Mouse (Mus musculus): Measurements from ENCODE around the gene Nf1. TPM values are rescaled to one million over a fixed set of nuclear protein-coding genes. Genes with fewer than 3 reads are reported as not detected.
"Not testable (repeated sequence)": the region's sequence is repeated elsewhere in the genome, so short reads cannot be mapped to it uniquely, and the experiment has no call there.

Gene Nf1
- polyA plus RNA-seq (2015; fragmentation: Nextera tagmentation; extraction: Ambion mirVana): 7.2 and 8.0 TPM in 2 replicates

- H3K9me3 ChIP-seq: no peaks in the 10 kb centered on the region
- peak; percentile 98 for ATAC-seq
- under 1% methylated on average over 47 of the region's 49 CpGs for WGBS
- peak within 1 kb of the TSS; percentile 86 for H3K4me3 ChIP-seq (replicated peaks)
- 0 out of 2 replicates have a peak, but pooled peaks cover 4% of the 10 kb centered on the region for H3K36me3 ChIP-seq
- no peaks in the 10 kb centered on the region for H3K27me3 ChIP-seq
- peak within 1 kb of the TSS; percentile 90 for H3K9ac ChIP-seq (replicated peaks)
- H3K27ac ChIP-seq: peak within 1 kb of the TSS; percentile 94
- H3K4me1 ChIP-seq (replicated peaks): peaks cover 27% of the 10 kb centered on the region
- H3K4me2 ChIP-seq (replicated peaks): peak within 1 kb of the TSS; percentile 86
These were observed at the start of gene Nf1 for GRCm38 (mm10) chr11:79339234-79339807. Nf1 (plus strand) TSS chr11:79339693.

DNA sequence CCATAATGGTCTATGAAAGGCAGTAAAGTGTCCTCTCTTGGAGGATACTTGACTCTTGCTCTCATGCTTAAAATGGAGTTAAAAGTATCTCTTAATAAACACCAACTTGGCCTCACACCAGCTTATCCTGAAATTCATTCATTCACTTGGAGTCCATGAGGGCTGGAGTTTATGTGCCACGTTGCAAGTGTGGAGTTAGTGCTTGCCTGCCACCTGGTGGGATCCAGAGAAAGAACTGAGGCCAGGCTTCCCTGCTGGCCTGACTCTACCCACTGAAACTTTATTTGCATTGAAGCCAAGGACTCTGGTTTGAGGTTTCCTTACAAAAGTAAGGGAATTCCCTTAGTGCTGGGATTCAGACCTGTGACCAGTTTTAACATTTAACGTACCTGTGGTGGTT, 49.0 kb upstream of the Nf1 start:
- Histone ChIP-seq H3K27me3 (no peaks in the 10 kb centered on the region), H3K4me1 (replicated peaks) (no peaks in the 10 kb centered on the region), H3K9me3 (no peaks in the 10 kb centered on the region), H3K36me3 (no peaks in the 10 kb centered on the region), H3K4me2 (replicated peaks) (no peak overlapping the region), H3K27ac (no peak overlapping the region), H3K9ac (replicated peaks) (no peak overlapping the region), H3K4me3 (replicated peaks) (no peak overlapping the region)
- 52% methylated on average over 2 of the region's 2 CpGs for WGBS
- no peak for ATAC-seq

- ATAC-seq: no peak
- no peak overlapping the region for H3K4me2 ChIP-seq (replicated peaks)
- no peaks in the 10 kb centered on the region for H3K9me3 ChIP-seq
- no peaks in the 10 kb centered on the region for H3K27me3 ChIP-seq
- no peak overlapping the region for H3K4me3 ChIP-seq (replicated peaks)
- 72% methylated on average over 5 of the region's 5 CpGs for WGBS
- H3K9ac ChIP-seq (replicated peaks): no peak overlapping the region
- H3K27ac ChIP-seq: no peak overlapping the region
- no peaks in the 10 kb centered on the region for H3K36me3 ChIP-seq
- H3K4me1 ChIP-seq (replicated peaks): no peaks in the 10 kb centered on the region
These were observed 47.8 kb upstream of the Nf1 start for GRCm38 (mm10) chr11:79291651-79292050.

DNA sequence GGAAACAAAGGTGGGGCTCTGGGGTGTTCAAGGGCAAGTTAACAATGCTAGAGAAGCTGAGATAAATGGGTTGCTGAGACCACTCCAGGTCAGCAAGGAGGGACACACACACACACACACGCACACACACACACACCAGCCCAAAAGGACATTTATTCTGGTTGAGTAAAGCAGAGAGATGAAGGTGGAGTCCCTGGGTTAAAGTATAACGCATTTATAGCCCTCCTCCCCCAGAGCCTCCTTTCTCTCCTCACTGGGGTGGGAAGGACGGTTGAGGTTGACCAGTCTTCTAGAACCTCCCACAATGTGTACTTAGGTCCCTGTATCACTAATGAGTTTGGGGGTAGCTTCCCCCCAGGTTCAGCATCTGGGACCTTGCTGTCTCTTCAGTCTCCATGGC, 47.4 kb upstream of the Nf1 start:
- Histone ChIP-seq H3K27me3 (no peaks in the 10 kb centered on the region), H3K27ac (no peak overlapping the region), H3K4me3 (replicated peaks) (no peak overlapping the region), H3K36me3 (no peaks in the 10 kb centered on the region), H3K9ac (replicated peaks) (no peak overlapping the region), H3K9me3 (no peaks in the 10 kb centered on the region), H3K4me1 (replicated peaks) (no peaks in the 10 kb centered on the region), H3K4me2 (replicated peaks) (no peak overlapping the region)
- no peak for ATAC-seq
- 80% methylated on average over 3 of the region's 3 CpGs for WGBS

GRCm38 (mm10) chr11:79293025-79293424, 46.5 kb upstream of the Nf1 start:
- no peak for ATAC-seq
- 92% methylated on average over 3 of the region's 3 CpGs for WGBS

GRCm38 (mm10) chr11:79293971-79294370, 45.5 kb upstream of the Nf1 start:
- Histone ChIP-seq H3K9me3 (no peaks in the 10 kb centered on the region), H3K4me1 (replicated peaks) (no peaks in the 10 kb centered on the region), H3K27me3 (no peaks in the 10 kb centered on the region), H3K36me3 (no peaks in the 10 kb centered on the region), H3K27ac (no peak overlapping the region), H3K9ac (replicated peaks) (no peak overlapping the region), H3K4me2 (replicated peaks) (no peak overlapping the region), H3K4me3 (replicated peaks) (no peak overlapping the region)
- ATAC-seq: no peak
- WGBS: 64% methylated on average over 1 of the region's 1 CpGs

More at GRCm38 (mm10) chr11:79293025-79293424, 46.5 kb upstream of the Nf1 start:
- Histone ChIP-seq H3K9ac (replicated peaks) (no peak overlapping the region), H3K9me3 (no peaks in the 10 kb centered on the region), H3K4me2 (replicated peaks) (no peak overlapping the region), H3K27ac (no peak overlapping the region), H3K27me3 (no peaks in the 10 kb centered on the region), H3K36me3 (no peaks in the 10 kb centered on the region), H3K4me1 (replicated peaks) (no peaks in the 10 kb centered on the region), H3K4me3 (replicated peaks) (no peak overlapping the region)

DNA sequence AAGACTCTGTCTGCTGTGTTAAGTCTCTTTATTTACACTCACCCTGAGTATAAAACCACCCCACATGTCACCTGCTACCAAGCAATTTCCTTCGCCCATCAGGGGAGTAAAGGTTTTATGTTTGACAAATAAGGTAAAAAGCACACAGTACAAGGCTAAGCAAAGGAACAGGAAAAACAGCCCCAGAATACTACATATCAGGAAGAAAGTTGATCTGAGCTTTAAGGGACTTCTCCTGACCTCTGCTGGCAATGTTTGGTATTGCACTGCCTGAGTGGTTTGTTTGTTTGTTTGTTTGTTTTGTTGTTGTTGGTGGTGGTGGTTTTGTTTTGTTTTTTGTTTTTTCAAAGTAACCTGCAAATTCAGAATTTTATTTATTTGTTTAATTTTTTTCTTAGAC, 43.3 kb upstream of the Nf1 start:
- no peak for ATAC-seq
- WGBS: 50% methylated on average over 1 of the region's 1 CpGs
- H3K27me3 ChIP-seq: no peaks in the 10 kb centered on the region

DNA sequence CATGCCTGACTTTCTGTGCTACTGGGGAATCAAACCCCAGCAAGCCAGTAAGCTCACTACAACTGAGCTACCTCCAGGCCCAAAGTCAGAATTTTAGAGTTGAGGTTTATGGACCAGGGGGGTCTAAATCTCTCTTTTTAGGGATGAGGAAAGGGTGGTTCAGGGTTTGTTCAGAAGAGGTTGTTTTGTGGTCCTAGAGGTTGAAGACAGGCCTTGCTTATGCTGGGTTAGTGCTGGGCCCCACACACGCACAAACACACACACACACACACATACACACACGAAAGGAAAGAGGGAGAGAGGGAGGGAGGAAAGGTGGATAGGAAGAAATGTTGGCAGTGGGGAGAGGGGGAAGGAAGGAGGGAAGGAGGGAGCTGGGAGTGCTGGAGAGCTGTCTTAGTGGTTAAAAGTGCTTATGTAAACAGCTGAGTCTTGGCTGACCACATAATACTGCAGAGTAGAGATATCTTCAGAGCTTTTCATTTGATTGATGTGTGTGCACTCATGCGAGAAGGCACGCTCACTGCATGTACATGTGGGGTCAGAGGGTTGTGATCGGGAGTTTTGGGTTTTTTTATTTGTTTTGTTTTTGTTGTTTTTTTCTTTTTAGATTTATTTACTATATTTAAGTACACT, 42.5 kb upstream of the Nf1 start, which contains the start of gene Gm9964:
Gene Gm9964 (minus strand): TSS at position 51 of the 636 bp plus-strand sequence.
- H3K4me1 ChIP-seq (replicated peaks): no peaks in the 10 kb centered on the region
- no peak within 1 kb of the TSS for H3K27ac ChIP-seq
- H3K27me3 ChIP-seq: no peaks in the 10 kb centered on the region
- H3K9me3 ChIP-seq: no peaks in the 10 kb centered on the region
- no peaks in the 10 kb centered on the region for H3K36me3 ChIP-seq
- no peak for ATAC-seq
- H3K4me3 ChIP-seq (replicated peaks): no peak within 1 kb of the TSS
- no peak within 1 kb of the TSS for H3K4me2 ChIP-seq (replicated peaks)
- no peak within 1 kb of the TSS for H3K9ac ChIP-seq (replicated peaks)
- 83% methylated on average over 5 of the region's 5 CpGs for WGBS

More for the DNA sequence above, 43.3 kb upstream of the Nf1 start:
- Histone ChIP-seq H3K27ac (no peak overlapping the region), H3K4me1 (replicated peaks) (no peaks in the 10 kb centered on the region), H3K4me2 (replicated peaks) (no peak overlapping the region), H3K9ac (replicated peaks) (no peak overlapping the region), H3K36me3 (no peaks in the 10 kb centered on the region), H3K9me3 (no peaks in the 10 kb centered on the region), H3K4me3 (replicated peaks) (no peak overlapping the region)

GRCm38 (mm10) chr11:79299719-79300431, 39.6 kb upstream of the Nf1 start:
- 83% methylated on average over 9 of the region's 9 CpGs for WGBS
- Histone ChIP-seq H3K36me3 (no peaks in the 10 kb centered on the region), H3K4me2 (replicated peaks) (no peak overlapping the region), H3K4me3 (replicated peaks) (no peak overlapping the region), H3K9ac (replicated peaks) (no peak overlapping the region), H3K27me3 (no peaks in the 10 kb centered on the region), H3K4me1 (replicated peaks) (no peaks in the 10 kb centered on the region), H3K27ac (no peak overlapping the region), H3K9me3 (no peaks in the 10 kb centered on the region)
- ATAC-seq: no peak

- no peak for ATAC-seq
- 86% methylated on average over 6 of the region's 6 CpGs for WGBS
- Histone ChIP-seq H3K27me3 (no peaks in the 10 kb centered on the region), H3K4me2 (replicated peaks) (no peak overlapping the region), H3K36me3 (no peaks in the 10 kb centered on the region), H3K9me3 (no peaks in the 10 kb centered on the region), H3K4me3 (replicated peaks) (no peak overlapping the region), H3K9ac (replicated peaks) (no peak overlapping the region), H3K27ac (no peak overlapping the region), H3K4me1 (replicated peaks) (peaks cover 18% of the 10 kb centered on the region)
These were observed 36.4 kb upstream of the Nf1 start for GRCm38 (mm10) chr11:79303109-79303508.

GRCm38 (mm10) chr11:79304245-79304644, 35.2 kb upstream of the Nf1 start:
- not testable (repeated sequence) for H3K36me3 ChIP-seq; H3K27ac ChIP-seq; H3K4me3 ChIP-seq (replicated peaks); ATAC-seq; H3K4me2 ChIP-seq (replicated peaks); H3K27me3 ChIP-seq; H3K9ac ChIP-seq (replicated peaks); H3K9me3 ChIP-seq
- WGBS: 82% methylated on average over 4 of the region's 4 CpGs
- H3K4me1 ChIP-seq (replicated peaks): peaks cover 20% of the 10 kb centered on the region

DNA sequence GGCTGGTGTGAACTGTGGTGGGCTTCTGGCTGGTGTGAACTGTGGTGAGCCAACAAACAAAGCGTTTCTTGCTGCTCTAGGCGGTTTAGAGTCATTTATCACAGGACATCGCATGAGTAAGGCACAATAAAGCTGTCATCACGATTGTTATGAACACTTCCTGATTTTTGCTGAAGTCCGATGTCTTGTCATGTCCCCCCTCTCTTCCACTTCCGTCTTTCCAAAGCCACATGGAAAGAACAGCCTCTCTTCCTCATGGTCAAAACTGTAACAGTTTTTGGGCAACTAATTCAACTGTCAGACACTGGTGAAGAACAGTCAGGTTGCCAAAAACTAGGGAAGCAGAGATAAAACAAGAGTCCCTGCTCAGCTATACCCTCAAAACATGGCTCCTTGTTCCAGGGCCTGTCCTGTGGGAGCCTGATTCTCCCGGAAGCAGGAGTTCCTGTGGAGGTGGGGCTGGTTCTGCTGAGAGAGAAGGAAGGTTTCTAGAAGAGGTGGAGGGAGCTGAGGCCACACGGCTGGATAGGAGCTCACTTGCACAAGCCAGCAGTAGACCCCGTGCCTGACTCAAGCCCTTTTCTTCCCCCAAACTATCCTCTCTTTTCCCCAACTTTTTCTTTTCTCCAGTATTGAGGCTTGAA, 33.7 kb upstream of the Nf1 start:
- ATAC-seq: no peak
- Histone ChIP-seq H3K4me2 (replicated peaks) (no peak overlapping the region), H3K27me3 (no peaks in the 10 kb centered on the region), H3K27ac (no peak overlapping the region), H3K4me1 (replicated peaks) (peaks cover 20% of the 10 kb centered on the region), H3K4me3 (replicated peaks) (no peak overlapping the region), H3K36me3 (no peaks in the 10 kb centered on the region), H3K9ac (replicated peaks) (no peak overlapping the region), H3K9me3 (no peaks in the 10 kb centered on the region)
- 88% methylated on average over 9 of the region's 9 CpGs for WGBS

All from midbrain, embryonic 13.5 days (tissue).